In the genomic region with DNA sequence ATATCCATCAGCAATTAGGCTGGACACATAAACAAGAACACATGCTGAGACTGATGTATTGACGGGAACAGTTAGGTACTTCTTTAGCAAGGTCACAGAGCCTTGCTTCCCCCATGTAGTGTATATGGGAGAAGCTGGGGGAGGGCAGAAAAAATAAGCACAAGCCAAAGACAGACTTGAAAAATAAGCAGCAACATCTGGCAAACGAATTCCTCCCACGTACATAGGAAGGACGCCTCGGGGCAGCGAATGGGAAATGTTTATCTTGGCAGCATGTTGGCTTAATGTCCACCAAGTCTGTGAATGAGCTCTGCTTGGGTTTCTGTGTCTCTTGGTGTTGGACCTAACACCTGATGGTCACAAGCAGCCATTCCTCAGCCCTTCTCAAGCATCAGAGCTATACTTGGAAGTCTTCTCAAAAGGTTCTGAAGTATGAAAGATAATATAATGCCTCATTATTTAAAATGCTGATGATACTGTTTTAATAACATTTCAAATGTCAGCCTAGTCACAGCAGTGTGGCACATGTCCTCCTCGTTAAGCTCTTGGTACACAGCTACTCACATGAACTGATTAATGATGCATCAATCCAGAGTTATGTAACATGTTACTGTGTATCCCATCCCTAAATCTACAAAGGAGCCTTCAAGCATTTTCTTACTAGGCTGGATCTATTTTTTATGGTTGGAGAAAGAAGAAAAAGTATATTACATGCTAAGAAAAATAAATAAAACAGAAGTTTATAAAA, we compare ENCODE assay signal across 15 mouse cellular contexts.
DNase-seq lines count a peak whose midpoint lies in the region; ATAC-seq and TF ChIP-seq lines count a peak whose summit lies in the region.
"Had no signal": no experiment of that assay in that cellular context is flagged by ENCODE, and none has a peak within 500 bp of the region (broad histone marks: within the 10 kb centered on the region; RNA-seq: fewer than 3 reads in every experiment).

No protein-coding gene starts in this region.

- TF ChIP-seq CTCF in hindbrain, postnatal 0 days (IDR thresholded peaks at IDR 0.05; ENCODE audit: low read depth): no peak
- TF ChIP-seq CTCF in stomach, postnatal 0 days (IDR thresholded peaks at IDR 0.05; ENCODE audit: low read depth): no peak

- no peaks in the 10 kb centered on the region for H3K4me1 ChIP-seq in hindbrain, embryonic 10.5 days (replicated peaks)
- no peaks in the 10 kb centered on the region for H3K4me1 ChIP-seq in hindbrain, postnatal 0 days (ENCODE audit: insufficient read depth, low read length)
- H3K4me1 ChIP-seq in lung, embryonic 16.5 days (replicated peaks; ENCODE audit: control insufficient read depth, insufficient read depth, low read length): peaks cover 6% of the 10 kb centered on the region; the same call in 1 of the 2 replicates
- H3K4me1 ChIP-seq in embryonic facial prominence, embryonic 10.5 days: peaks cover 16% of the 10 kb centered on the region
- H3K4me1 ChIP-seq in limb, embryonic 14.5 days (ENCODE audit: control insufficient read depth, insufficient read depth, low read length): peaks cover 7% of the 10 kb centered on the region; the same call in 1 of the 2 replicates
- H3K4me1 ChIP-seq in stomach, postnatal 0 days (replicated peaks; ENCODE audit: control insufficient read depth, insufficient read depth): no peaks in the 10 kb centered on the region
- H3K4me1 ChIP-seq: liver, embryonic 13.5 days; neural tube, embryonic 12.5 days had no signal

- WGBS in hindbrain, embryonic 10.5 days: 70% methylated on average over 7 of the region's 7 CpGs
- 80% methylated on average over 7 of the region's 7 CpGs for WGBS in hindbrain, postnatal 0 days
- 27% methylated on average over 7 of the region's 7 CpGs for WGBS in lung, embryonic 16.5 days
- WGBS in embryonic facial prominence, embryonic 10.5 days: 44% methylated on average over 7 of the region's 7 CpGs
- WGBS in limb, embryonic 14.5 days: 20% methylated on average over 7 of the region's 7 CpGs
- 34% methylated on average over 7 of the region's 7 CpGs for WGBS in stomach, postnatal 0 days

- no peak overlapping the region for H3K4me2 ChIP-seq in hindbrain, postnatal 0 days (ENCODE audit: low read depth, low read length)
- H3K4me2 ChIP-seq in lung, embryonic 16.5 days (ENCODE audit: low read depth, low read length): no peak overlapping the region
- H3K4me2 ChIP-seq in limb, embryonic 14.5 days (replicated peaks; ENCODE audit: low read depth, low read length, severe bottlenecking): no peak overlapping the region
- H3K4me2 ChIP-seq in stomach, postnatal 0 days (replicated peaks; ENCODE audit: low read depth): no peak overlapping the region
- H3K4me2 ChIP-seq: liver, embryonic 13.5 days; neural tube, embryonic 12.5 days had no signal

- no peak overlapping the region for H3K9ac ChIP-seq in hindbrain, postnatal 0 days (replicated peaks; ENCODE audit: low read length)
- H3K9ac ChIP-seq in lung, embryonic 16.5 days (ENCODE audit: low read length): no peak overlapping the region
- H3K9ac ChIP-seq in limb, embryonic 14.5 days (ENCODE audit: low read depth, low read length, severe bottlenecking): no peak overlapping the region
- no peak overlapping the region for H3K9ac ChIP-seq in stomach, postnatal 0 days (ENCODE audit: low read length)
- H3K9ac ChIP-seq: liver, embryonic 13.5 days; neural tube, embryonic 12.5 days had no signal

- no peak overlapping the region for H3K4me3 ChIP-seq in hindbrain, embryonic 10.5 days
- H3K4me3 ChIP-seq in hindbrain, postnatal 0 days (ENCODE audit: low read length): no peak overlapping the region
- no peak overlapping the region for H3K4me3 ChIP-seq in lung, embryonic 16.5 days (ENCODE audit: low read length)
- H3K4me3 ChIP-seq in embryonic facial prominence, embryonic 10.5 days: no peak overlapping the region
- H3K4me3 ChIP-seq in limb, embryonic 14.5 days (replicated peaks; ENCODE audit: low read length): no peak overlapping the region
- H3K4me3 ChIP-seq in stomach, postnatal 0 days (ENCODE audit: low read depth, low read length): no peak overlapping the region
- H3K4me3 ChIP-seq: liver, embryonic 13.5 days; neural tube, embryonic 12.5 days had no signal

- no peaks in the 10 kb centered on the region for H3K36me3 ChIP-seq in hindbrain, embryonic 10.5 days
- H3K36me3 ChIP-seq in hindbrain, postnatal 0 days (ENCODE audit: insufficient read depth, low read length): no peaks in the 10 kb centered on the region
- H3K36me3 ChIP-seq in lung, embryonic 16.5 days (ENCODE audit: control insufficient read depth, insufficient read depth, low read length): no peaks in the 10 kb centered on the region
- H3K36me3 ChIP-seq in embryonic facial prominence, embryonic 10.5 days (replicated peaks): no peaks in the 10 kb centered on the region
- no peaks in the 10 kb centered on the region for H3K36me3 ChIP-seq in limb, embryonic 14.5 days (ENCODE audit: control insufficient read depth, insufficient read depth, low read length)
- H3K36me3 ChIP-seq in stomach, postnatal 0 days (ENCODE audit: control insufficient read depth, insufficient read depth, low read length): no peaks in the 10 kb centered on the region
- H3K36me3 ChIP-seq: liver, embryonic 13.5 days; neural tube, embryonic 12.5 days had no signal

- no peaks in the 10 kb centered on the region for H3K9me3 ChIP-seq in hindbrain, embryonic 10.5 days
- no peaks in the 10 kb centered on the region for H3K9me3 ChIP-seq in hindbrain, postnatal 0 days (ENCODE audit: low read length)
- H3K9me3 ChIP-seq in lung, embryonic 16.5 days (ENCODE audit: control insufficient read depth, low read length): 0 out of 2 replicates have a peak, but pooled peaks cover 2% of the 10 kb centered on the region
- H3K9me3 ChIP-seq in embryonic facial prominence, embryonic 10.5 days: no peaks in the 10 kb centered on the region
- no peaks in the 10 kb centered on the region for H3K9me3 ChIP-seq in limb, embryonic 14.5 days (ENCODE audit: control insufficient read depth, low read length)
- no peaks in the 10 kb centered on the region for H3K9me3 ChIP-seq in stomach, postnatal 0 days (ENCODE audit: control insufficient read depth, low read length)
- H3K9me3 ChIP-seq: liver, embryonic 13.5 days; neural tube, embryonic 12.5 days had no signal

- ATAC-seq in hindbrain, postnatal 0 days: no peak
- peak; percentile 87 for ATAC-seq in lung, embryonic 16.5 days (ENCODE audit: low read depth)
- no peak for ATAC-seq in limb, embryonic 14.5 days (ENCODE audit: low FRiP score, low read depth)
- ATAC-seq in stomach, postnatal 0 days (ENCODE audit: low FRiP score, low TSS enrichment): no peak
- ATAC-seq: midbrain, embryonic 16.5 days; Patski had no signal

- no peaks in the 10 kb centered on the region for H3K27me3 ChIP-seq in hindbrain, embryonic 10.5 days (ENCODE audit: insufficient read depth, poor library complexity, severe bottlenecking)
- H3K27me3 ChIP-seq in hindbrain, postnatal 0 days (ENCODE audit: insufficient read depth, low read length): no peaks in the 10 kb centered on the region
- no peaks in the 10 kb centered on the region for H3K27me3 ChIP-seq in lung, embryonic 16.5 days (ENCODE audit: control insufficient read depth, insufficient read depth, low read depth, low read length)
- no peaks in the 10 kb centered on the region for H3K27me3 ChIP-seq in embryonic facial prominence, embryonic 10.5 days (replicated peaks; ENCODE audit: low read depth, poor library complexity, severe bottlenecking)
- no peaks in the 10 kb centered on the region for H3K27me3 ChIP-seq in limb, embryonic 14.5 days (ENCODE audit: control insufficient read depth, insufficient read depth, low read length)
- H3K27me3 ChIP-seq in stomach, postnatal 0 days (ENCODE audit: control insufficient read depth, insufficient read depth, low read length): no peaks in the 10 kb centered on the region
- H3K27me3 ChIP-seq: liver, embryonic 13.5 days; neural tube, embryonic 12.5 days had no signal

- no peak overlapping the region for H3K27ac ChIP-seq in hindbrain, embryonic 10.5 days
- H3K27ac ChIP-seq in hindbrain, postnatal 0 days: no peak overlapping the region
- H3K27ac ChIP-seq in lung, embryonic 16.5 days (ENCODE audit: low read length): peak overlapping the region; percentile 61
- no peak overlapping the region for H3K27ac ChIP-seq in embryonic facial prominence, embryonic 10.5 days (replicated peaks)
- 0 out of 2 replicates have a peak overlapping the region, but pooled peaks have one; percentile 20 for H3K27ac ChIP-seq in limb, embryonic 14.5 days (replicated peaks; ENCODE audit: low read depth, low read length)
- H3K27ac ChIP-seq in stomach, postnatal 0 days (replicated peaks): no peak overlapping the region
- H3K27ac ChIP-seq: liver, embryonic 13.5 days; neural tube, embryonic 12.5 days had no signal

- TF ChIP-seq EP300 in stomach, postnatal 0 days (optimal IDR thresholded peaks at IDR 0.05): no peak

- DNase-seq in hindbrain, embryonic 10.5 days (ENCODE audit: low spot score): peak; percentile 33
- no peak for DNase-seq in hindbrain, postnatal 0 days (ENCODE audit: low spot score)
- DNase-seq in lung, postnatal 10 days: no peak
- DNase-seq in embryonic facial prominence, embryonic 10.5 days (ENCODE audit: low spot score): peak; percentile 72
- peak; percentile 71 for DNase-seq in limb, embryonic 14.5 days (ENCODE audit: low spot score)
- DNase-seq in gastrocnemius, adult 18-20 months (ENCODE audit: low spot score): no peak
- DNase-seq in stomach, postnatal 0 days (ENCODE audit: low spot score): no peak
- DNase-seq: cerebellum, postnatal 25 days; gastrocnemius, postnatal 14 days; heart, postnatal 10 days; liver, embryonic 13.5 days had no signal

- TF ChIP-seq POLR2A in limb, embryonic 14.5 days (IDR thresholded peaks at IDR 0.05; ENCODE audit: borderline replicate concordance, extremely low read depth, insufficient read depth, insufficient read length): no peak

Comparison
In these comparisons a context has a peak if more than half of its experiments do, and no peak if none do; other contexts are left out.
1. DNase-seq: peak in hindbrain, embryonic 10.5 days (single experiment), embryonic facial prominence, embryonic 10.5 days (single experiment) and limb, embryonic 14.5 days (single experiment); none in hindbrain, postnatal 0 days (single experiment), lung, postnatal 10 days (single experiment), gastrocnemius, adult 18-20 months (single experiment) and stomach, postnatal 0 days (single experiment).
2. H3K27ac ChIP-seq: peak in lung, embryonic 16.5 days (single experiment) and limb, embryonic 14.5 days (single experiment); none in hindbrain, embryonic 10.5 days (single experiment), hindbrain, postnatal 0 days (single experiment), embryonic facial prominence, embryonic 10.5 days (single experiment) and stomach, postnatal 0 days (single experiment).